12 mouse cellular contexts compared by ENCODE assay signal in the genomic region with DNA sequence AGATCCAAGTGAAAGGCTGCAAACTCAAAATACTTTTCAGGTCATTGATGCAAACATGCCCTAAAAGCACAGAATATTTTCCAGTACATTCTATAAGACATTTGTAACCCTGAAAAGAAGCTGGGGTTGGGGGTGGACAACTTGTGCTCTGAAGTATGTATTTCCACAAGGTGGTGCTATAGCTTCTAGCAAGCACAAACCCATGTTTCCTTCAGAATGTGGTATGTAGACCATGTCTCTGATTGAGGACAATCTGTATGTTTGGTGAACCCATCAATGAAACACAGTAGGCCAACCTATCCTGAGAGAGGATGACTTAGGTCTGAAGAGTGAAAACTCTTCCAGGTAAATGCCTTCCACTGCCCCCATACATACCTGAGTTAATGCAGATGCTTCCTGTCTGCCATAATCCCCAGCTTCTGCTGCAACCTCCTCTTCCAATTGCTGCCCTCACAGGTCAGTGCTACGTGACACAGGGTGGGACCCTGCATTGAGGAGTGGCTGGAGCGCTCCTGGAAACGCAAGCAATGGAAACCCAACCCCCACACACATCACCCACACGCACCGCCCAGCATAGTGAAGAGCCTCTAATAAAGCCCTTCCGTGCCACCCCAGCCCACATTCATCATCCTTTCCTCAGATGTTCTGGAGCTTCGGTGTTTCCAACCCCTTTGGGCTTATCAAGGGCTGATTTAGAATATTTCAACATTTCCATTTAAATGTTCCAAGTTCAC. TPM values are rescaled to one million over a fixed set of nuclear protein-coding genes. Genes with fewer than 3 reads are reported as not detected.
DNase-seq lines count a peak whose midpoint lies in the region; ATAC-seq and TF ChIP-seq lines count a peak whose summit lies in the region.
"Had no signal": no experiment of that assay in that cellular context is flagged by ENCODE, and none has a peak within 500 bp of the region (broad histone marks: within the 10 kb centered on the region; RNA-seq: fewer than 3 reads in every experiment).

No protein-coding gene starts in this region.

- ATAC-seq in heart, postnatal 0 days (ENCODE audit: insufficient read depth, low read depth), result no peak

- H3K36me3 ChIP-seq in heart, postnatal 0 days (replicated peaks; ENCODE audit: control insufficient read depth, insufficient read depth, low read length), result no peaks in the 10 kb centered on the region
- no peaks in the 10 kb centered on the region for H3K36me3 ChIP-seq in heart, embryonic 10.5 days
- H3K36me3 ChIP-seq: neural tube, embryonic 13.5 days had no signal

- 64% methylated on average over 7 of the region's 7 CpGs for WGBS in heart, postnatal 0 days
- 65% methylated on average over 7 of the region's 7 CpGs for WGBS in heart, embryonic 10.5 days

- no peak overlapping the region for H3K27ac ChIP-seq in heart, postnatal 0 days (ENCODE audit: low read depth)
- H3K27ac ChIP-seq in heart, embryonic 10.5 days, result no peak overlapping the region
- H3K27ac ChIP-seq: neural tube, embryonic 13.5 days had no signal

- H3K9ac ChIP-seq in heart, postnatal 0 days (replicated peaks; ENCODE audit: low read depth, low read length), result no peak overlapping the region
- H3K9ac ChIP-seq: neural tube, embryonic 13.5 days had no signal

- no peak overlapping the region for H3K4me2 ChIP-seq in heart, postnatal 0 days (ENCODE audit: low read depth, low read length)
- H3K4me2 ChIP-seq: neural tube, embryonic 13.5 days had no signal

- no peak overlapping the region for H3K4me3 ChIP-seq in heart, postnatal 0 days (ENCODE audit: low read depth, low read length)
- H3K4me3 ChIP-seq in heart, embryonic 10.5 days, result no peak overlapping the region
- H3K4me3 ChIP-seq: neural tube, embryonic 13.5 days had no signal

- TF ChIP-seq EP300 in heart, postnatal 0 days (IDR thresholded peaks at IDR 0.05; ENCODE audit: low read depth), result no peak

- H3K9me3 ChIP-seq in heart, postnatal 0 days (replicated peaks; ENCODE audit: control insufficient read depth, low read length), result no peaks in the 10 kb centered on the region
- no peaks in the 10 kb centered on the region for H3K9me3 ChIP-seq in heart, embryonic 10.5 days
- H3K9me3 ChIP-seq: neural tube, embryonic 13.5 days had no signal

- DNase-seq in heart, postnatal 0 days (ENCODE audit: low spot score), result peak; percentile 47
- no peak for DNase-seq in heart, adult 11 months
- DNase-seq in CD4-positive, CD25-positive, alpha-beta regulatory T cell, adult 2 months (ENCODE audit: low read depth, low spot score), result peak; percentile 53
- DNase-seq in adipocyte (ENCODE audit: low spot score), result peak; percentile 46
- DNase-seq in kidney, postnatal 10 days, result peak; percentile 18
- no peak for DNase-seq in ovary, postnatal 36 days (ENCODE audit: low spot score)
- no peak for DNase-seq in c-Kit-positive CD71-positive TER-119-positive erythroid progenitor cells, embryonic 14.5 days (ENCODE audit: low spot score)
- no peak for DNase-seq in heart, embryonic 10.5 days (ENCODE audit: low spot score)

- H3K4me1 ChIP-seq in heart, postnatal 0 days (ENCODE audit: control insufficient read depth, insufficient read depth), result no peaks in the 10 kb centered on the region
- 0 out of 2 replicates have a peak, but pooled peaks cover 3% of the 10 kb centered on the region for H3K4me1 ChIP-seq in heart, embryonic 10.5 days
- H3K4me1 ChIP-seq: neural tube, embryonic 13.5 days had no signal

- H3K27me3 ChIP-seq in heart, postnatal 0 days (ENCODE audit: control insufficient read depth, insufficient read depth, low read length), result no peaks in the 10 kb centered on the region
- no peaks in the 10 kb centered on the region for H3K27me3 ChIP-seq in heart, embryonic 10.5 days (ENCODE audit: insufficient read depth, poor library complexity, severe bottlenecking)
- H3K27me3 ChIP-seq: neural tube, embryonic 13.5 days had no signal

- TF ChIP-seq CTCF in heart, postnatal 0 days (IDR thresholded peaks at IDR 0.05; ENCODE audit: low read depth), result peak; percentile 80

RNA-seq across cellular contexts. Expression of a gene that starts 11.0 kb away (rescaled TPM):
- 9.1 and 13.7 TPM in 2 replicates for total RNA-seq in heart, postnatal 0 days (2014; rRNA removed; ENCODE audit: low replicate concordance)
- 3.6 and 5.1 TPM in 2 replicates for polyA plus RNA-seq in heart, postnatal 0 days (2015; fragmentation: Nextera tagmentation; extraction: Ambion mirVana)
- 6.8 and 7.8 TPM in 2 replicates for polyA plus RNA-seq in heart, embryonic 10.5 days (2016; fragmentation: Nextera tagmentation; extraction: Ambion mirVana)

RNA-seq across cellular contexts. Expression of a gene that starts 23.0 kb away (rescaled TPM):
- total RNA-seq in heart, postnatal 0 days (2014; rRNA removed; ENCODE audit: low replicate concordance), result not detected in 2 replicates
- not detected in 2 replicates for polyA plus RNA-seq in heart, postnatal 0 days (2015; fragmentation: Nextera tagmentation; extraction: Ambion mirVana)
- polyA plus RNA-seq in heart, embryonic 10.5 days (2016; fragmentation: Nextera tagmentation; extraction: Ambion mirVana), result not detected in 2 replicates
- total RNA-seq: adrenal gland, postnatal 36 days; left cerebral cortex, adult 18-20 months had no signal
- polyA plus RNA-seq: frontal cortex, adult 2 months; neural tube, embryonic 13.5 days had no signal

RNA-seq across cellular contexts. Expression of a gene that starts 41.5 kb away (rescaled TPM):
- total RNA-seq in heart, postnatal 0 days (2014; rRNA removed; ENCODE audit: low replicate concordance), result not detected in 2 replicates
- polyA plus RNA-seq in heart, postnatal 0 days (2015; fragmentation: Nextera tagmentation; extraction: Ambion mirVana), result not detected in 2 replicates
- not detected in 2 replicates for polyA plus RNA-seq in heart, embryonic 10.5 days (2016; fragmentation: Nextera tagmentation; extraction: Ambion mirVana)
- total RNA-seq: adrenal gland, postnatal 36 days; left cerebral cortex, adult 18-20 months had no signal
- polyA plus RNA-seq: frontal cortex, adult 2 months; neural tube, embryonic 13.5 days had no signal

RNA-seq across cellular contexts. Expression of a gene that starts 55.0 kb away (rescaled TPM):
- not detected in 2 replicates for total RNA-seq in heart, postnatal 0 days (2014; rRNA removed; ENCODE audit: low replicate concordance)
- not detected in 2 replicates for polyA plus RNA-seq in heart, postnatal 0 days (2015; fragmentation: Nextera tagmentation; extraction: Ambion mirVana)
- polyA plus RNA-seq in heart, embryonic 10.5 days (2016; fragmentation: Nextera tagmentation; extraction: Ambion mirVana), result not detected in 2 replicates
- total RNA-seq: adrenal gland, postnatal 36 days; left cerebral cortex, adult 18-20 months had no signal
- polyA plus RNA-seq: neural tube, embryonic 13.5 days had no signal

RNA-seq across cellular contexts. Expression of a gene that starts 57.4 kb away (rescaled TPM):
- total RNA-seq in heart, postnatal 0 days (2014; rRNA removed; ENCODE audit: low replicate concordance), result not detected in 2 replicates
- not detected in 2 replicates for polyA plus RNA-seq in heart, postnatal 0 days (2015; fragmentation: Nextera tagmentation; extraction: Ambion mirVana)
- polyA plus RNA-seq in heart, embryonic 10.5 days (2016; fragmentation: Nextera tagmentation; extraction: Ambion mirVana), result not detected in 2 replicates
- total RNA-seq: adrenal gland, postnatal 36 days; left cerebral cortex, adult 18-20 months had no signal
- polyA plus RNA-seq: frontal cortex, adult 2 months; neural tube, embryonic 13.5 days had no signal

Comparison
In these comparisons a context has a peak if more than half of its experiments do, and no peak if none do; other contexts are left out.
1. DNase-seq: peak in heart, postnatal 0 days (single experiment), CD4-positive, CD25-positive, alpha-beta regulatory T cell, adult 2 months (single experiment), adipocyte (single experiment) and kidney, postnatal 10 days (single experiment); none in heart, adult 11 months (single experiment), ovary, postnatal 36 days (single experiment), c-Kit-positive CD71-positive TER-119-positive erythroid progenitor cells, embryonic 14.5 days (single experiment) and heart, embryonic 10.5 days (single experiment).